10 mouse cellular contexts compared by ENCODE assay signal in the genomic region with DNA sequence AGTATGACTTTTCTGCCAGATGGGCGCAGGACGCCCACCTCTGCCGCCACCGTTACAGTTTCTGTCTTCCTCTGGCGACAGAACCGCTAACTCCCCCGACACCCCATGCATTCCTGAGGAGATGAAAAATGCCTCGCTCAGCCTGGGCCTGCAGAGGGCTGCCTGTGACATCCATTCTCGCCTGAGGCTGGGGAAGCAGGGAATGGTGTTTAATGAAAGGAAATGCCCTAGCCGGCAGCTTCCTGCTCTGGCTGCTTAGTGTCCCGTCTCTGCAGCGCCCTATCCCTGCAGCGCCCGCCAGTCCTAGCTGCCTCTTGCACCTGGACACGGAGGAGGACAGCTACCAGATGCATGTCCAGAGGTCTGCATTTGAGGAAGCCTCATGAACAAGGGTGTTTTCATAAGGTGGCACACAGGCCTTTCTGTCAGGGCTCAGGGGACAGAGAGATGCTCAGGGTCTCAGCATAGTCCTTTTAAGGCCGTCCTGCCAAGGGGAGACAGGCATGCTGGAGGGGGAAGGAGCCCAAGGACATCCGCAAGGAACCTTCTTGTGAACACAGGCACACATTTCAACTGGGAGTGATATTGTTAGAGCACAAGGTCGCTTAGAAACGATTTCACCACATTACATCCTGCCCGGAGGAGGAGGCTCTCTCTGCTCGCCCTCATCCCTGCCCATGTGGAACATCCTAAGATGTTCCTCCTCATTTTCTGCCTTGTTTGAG. TPM values are rescaled to one million over a fixed set of nuclear protein-coding genes. Genes with fewer than 3 reads are reported as not detected.
DNase-seq lines count a peak whose midpoint lies in the region; ATAC-seq and TF ChIP-seq lines count a peak whose summit lies in the region.
"Had no signal": no experiment of that assay in that cellular context is flagged by ENCODE, and none has a peak within 500 bp of the region (broad histone marks: within the 10 kb centered on the region; RNA-seq: fewer than 3 reads in every experiment).

No protein-coding gene starts in this region.

- no peak overlapping the region for H3K27ac ChIP-seq in kidney, adult 2 months (ENCODE audit: insufficient read depth, low read depth, low read length)
- H3K27ac ChIP-seq in embryonic facial prominence, embryonic 12.5 days: peak overlapping the region; percentile 63
- peak overlapping the region; percentile 36; the same call in 1 of the 2 replicates for H3K27ac ChIP-seq in intestine, embryonic 14.5 days (ENCODE audit: low read depth)
- H3K27ac ChIP-seq in midbrain, embryonic 12.5 days (replicated peaks): peak overlapping the region; percentile 67

- H3K4me1 ChIP-seq in kidney, adult 2 months (ENCODE audit: control insufficient read depth, insufficient read depth, low read length): no peaks in the 10 kb centered on the region
- H3K4me1 ChIP-seq in embryonic facial prominence, embryonic 12.5 days: peaks cover 25% of the 10 kb centered on the region
- peaks cover 12% of the 10 kb centered on the region for H3K4me1 ChIP-seq in intestine, embryonic 14.5 days (replicated peaks; ENCODE audit: control insufficient read depth, insufficient read depth, low read length)
- peaks cover 52% of the 10 kb centered on the region for H3K4me1 ChIP-seq in midbrain, embryonic 12.5 days

- peak overlapping the region; percentile 64 for H3K4me2 ChIP-seq in embryonic facial prominence, embryonic 12.5 days (replicated peaks)
- peak overlapping the region; percentile 52 for H3K4me2 ChIP-seq in intestine, embryonic 14.5 days (ENCODE audit: low read length)
- peak overlapping the region; percentile 73 for H3K4me2 ChIP-seq in midbrain, embryonic 12.5 days (replicated peaks)

- peak; percentile 41; the same call in 1 of the 2 replicates for ATAC-seq in embryonic facial prominence, embryonic 12.5 days (ENCODE audit: insufficient number of reproducible peaks, insufficient read depth, low FRiP score, low TSS enrichment)
- ATAC-seq in intestine, embryonic 14.5 days (replicated peaks; ENCODE audit: low FRiP score, low TSS enrichment, low read depth): no peak
- peak; percentile 34 for ATAC-seq in midbrain, embryonic 12.5 days (ENCODE audit: low FRiP score, low read depth)
- ATAC-seq in erythroblast, adult 5-6 weeks (replicated peaks; ENCODE audit: low FRiP score, poor library complexity, severe bottlenecking): no peak
- ATAC-seq: Patski had no signal

- peak; percentile 57 for DNase-seq in kidney, postnatal 10 days
- no peak for DNase-seq in kidney, adult 2 months
- no peak for DNase-seq in intestine, embryonic 14.5 days (ENCODE audit: low spot score)
- DNase-seq in thymus, adult 18-20 months: no peak
- no peak for DNase-seq in gastrocnemius, postnatal 4 days (ENCODE audit: low spot score in 2 of 2)

- H3K4me3 ChIP-seq in kidney, adult 2 months (ENCODE audit: insufficient read depth, low read depth, low read length): no peak overlapping the region
- peak overlapping the region; percentile 29 for H3K4me3 ChIP-seq in embryonic facial prominence, embryonic 12.5 days
- H3K4me3 ChIP-seq in intestine, embryonic 14.5 days (ENCODE audit: low read depth, low read length): peak overlapping the region; percentile 24
- H3K4me3 ChIP-seq in midbrain, embryonic 12.5 days: peak overlapping the region; percentile 41

- H3K9ac ChIP-seq in embryonic facial prominence, embryonic 12.5 days: peak overlapping the region; percentile 48; the same call in 1 of the 2 replicates
- no peak overlapping the region for H3K9ac ChIP-seq in intestine, embryonic 14.5 days (ENCODE audit: low read length)
- H3K9ac ChIP-seq in midbrain, embryonic 12.5 days (replicated peaks): peak overlapping the region; percentile 57

- 9% methylated on average over 21 of the region's 21 CpGs for WGBS in kidney, adult 2 months
- 9% methylated on average over 21 of the region's 21 CpGs for whole genome bisulfite sequencing in embryonic facial prominence, embryonic 12.5 days
- WGBS in intestine, embryonic 14.5 days: 12% methylated on average over 21 of the region's 21 CpGs
- 14% methylated on average over 21 of the region's 21 CpGs for WGBS in midbrain, embryonic 12.5 days

- H3K27me3 ChIP-seq in kidney, adult 2 months (replicated peaks; ENCODE audit: control insufficient read depth, insufficient read depth, low read length): no peaks in the 10 kb centered on the region
- no peaks in the 10 kb centered on the region for H3K27me3 ChIP-seq in embryonic facial prominence, embryonic 12.5 days
- H3K27me3 ChIP-seq in intestine, embryonic 14.5 days (replicated peaks; ENCODE audit: control insufficient read depth, insufficient read depth, low read length): peaks cover 4% of the 10 kb centered on the region; the same call in 1 of the 2 replicates
- H3K27me3 ChIP-seq in midbrain, embryonic 12.5 days: peaks cover 23% of the 10 kb centered on the region
- H3K27me3 ChIP-seq: Patski had no signal

- H3K36me3 ChIP-seq in kidney, adult 2 months (ENCODE audit: control insufficient read depth, insufficient read depth, low read length): no peaks in the 10 kb centered on the region
- no peaks in the 10 kb centered on the region for H3K36me3 ChIP-seq in embryonic facial prominence, embryonic 12.5 days
- H3K36me3 ChIP-seq in intestine, embryonic 14.5 days (ENCODE audit: control insufficient read depth, insufficient read depth, low read length): no peaks in the 10 kb centered on the region
- no peaks in the 10 kb centered on the region for H3K36me3 ChIP-seq in midbrain, embryonic 12.5 days

- TF ChIP-seq CTCF in kidney, adult 2 months (conservative IDR thresholded peaks at IDR 0.05; ENCODE audit: insufficient read depth, insufficient read length, low read depth, low read length): no peak

- H3K9me3 ChIP-seq in embryonic facial prominence, embryonic 12.5 days: no peaks in the 10 kb centered on the region
- H3K9me3 ChIP-seq in intestine, embryonic 14.5 days (ENCODE audit: control insufficient read depth, low read length): no peaks in the 10 kb centered on the region
- no peaks in the 10 kb centered on the region for H3K9me3 ChIP-seq in midbrain, embryonic 12.5 days

- no peak for TF ChIP-seq POLR2A in kidney, adult 2 months (IDR thresholded peaks at IDR 0.05; ENCODE audit: low read depth, low read length)

RNA-seq across cellular contexts. Expression of a gene that starts 13.7 kb away (rescaled TPM):
- polyA plus RNA-seq in kidney, adult 2 months (2012; rRNA removed): 0.70 and 0.76 TPM in 2 replicates
- 11.8 and 13.2 TPM in 2 replicates for polyA plus RNA-seq in embryonic facial prominence, embryonic 12.5 days (2016; fragmentation: Nextera tagmentation; extraction: Ambion mirVana)
- polyA plus RNA-seq in intestine, embryonic 14.5 days (2014; fragmentation: Nextera tagmentation; extraction: Ambion mirVana): 9.1 and 9.4 TPM in 2 replicates
- polyA plus RNA-seq in midbrain, embryonic 12.5 days (2016; fragmentation: Nextera tagmentation; extraction: Ambion mirVana): 3.2 and 4.7 TPM in 2 replicates
- not detected in 2 replicates for total RNA-seq in erythroblast, adult 5-6 weeks (2015; ENCODE audit: low replicate concordance)
- 0.17 TPM in 1 of 2 replicates, not detected in the other for total RNA-seq in erythroblast, adult 5-6 weeks (2017; ENCODE audit: low replicate concordance)
- 10 to 100 TPM; 26.9 to 33.7 TPM for total RNA-seq in gastrocnemius, postnatal 4 days (2021)
- total RNA-seq: hematopoietic stem cell, adult 5-6 weeks had no signal

RNA-seq across cellular contexts. Expression of a gene that starts 22.1 kb away (rescaled TPM):
- 31.6 and 35.4 TPM in 2 replicates for polyA plus RNA-seq in kidney, adult 2 months (2012; rRNA removed)
- polyA plus RNA-seq in embryonic facial prominence, embryonic 12.5 days (2016; fragmentation: Nextera tagmentation; extraction: Ambion mirVana): 29.4 and 31.4 TPM in 2 replicates
- polyA plus RNA-seq in intestine, embryonic 14.5 days (2014; fragmentation: Nextera tagmentation; extraction: Ambion mirVana): 31.3 and 33.5 TPM in 2 replicates
- polyA plus RNA-seq in midbrain, embryonic 12.5 days (2016; fragmentation: Nextera tagmentation; extraction: Ambion mirVana): 20.5 and 21.5 TPM in 2 replicates
- 2.7 and 7.1 TPM in 2 replicates for total RNA-seq in erythroblast, adult 5-6 weeks (2015; ENCODE audit: low replicate concordance)
- total RNA-seq in erythroblast, adult 5-6 weeks (2017; ENCODE audit: low replicate concordance): 1.5 and 1.8 TPM in 2 replicates
- total RNA-seq in gastrocnemius, postnatal 4 days (2021): 10 to 100 TPM; 16.1 to 18.8 TPM

RNA-seq across cellular contexts. Expression of a gene that starts 59.7 kb away (rescaled TPM):
- not detected in 2 replicates for polyA plus RNA-seq in kidney, adult 2 months (2012; rRNA removed)
- polyA plus RNA-seq in embryonic facial prominence, embryonic 12.5 days (2016; fragmentation: Nextera tagmentation; extraction: Ambion mirVana): 0.47 and 0.55 TPM in 2 replicates
- 0.19 and 0.36 TPM in 2 replicates for polyA plus RNA-seq in intestine, embryonic 14.5 days (2014; fragmentation: Nextera tagmentation; extraction: Ambion mirVana)
- polyA plus RNA-seq in midbrain, embryonic 12.5 days (2016; fragmentation: Nextera tagmentation; extraction: Ambion mirVana): 0.11 TPM in 1 of 2 replicates, not detected in the other
- total RNA-seq in erythroblast, adult 5-6 weeks (2015; ENCODE audit: low replicate concordance): not detected in 2 replicates
- not detected in 2 replicates for total RNA-seq in erythroblast, adult 5-6 weeks (2017; ENCODE audit: low replicate concordance)
- not detected for total RNA-seq in gastrocnemius, postnatal 4 days (2021)
- total RNA-seq: hematopoietic stem cell, adult 5-6 weeks had no signal
- polyA plus RNA-seq: Patski had no signal

Comparison
In these comparisons a context has a peak if more than half of its experiments do, and no peak if none do; other contexts are left out.
1. ATAC-seq: peak in embryonic facial prominence, embryonic 12.5 days (single experiment) and midbrain, embryonic 12.5 days (single experiment); none in intestine, embryonic 14.5 days (single experiment) and erythroblast, adult 5-6 weeks (single experiment).
2. Peak in every context shown above with its lines, with median percentiles within 50 percentile points of each other: H3K4me2 ChIP-seq.